Mouse (Mus musculus): ENCODE results near the gene Scg3.

- no peak for TF ChIP-seq CTCF (IDR thresholded peaks at IDR 0.05; ENCODE audit: borderline replicate concordance, extremely low read depth, insufficient read depth, insufficient read length)
- no peak for TF ChIP-seq POLR2A (IDR thresholded peaks at IDR 0.05; ENCODE audit: borderline replicate concordance, extremely low read depth, insufficient read depth, insufficient read length, poor library complexity, severe bottlenecking)
Measured at GRCm38 (mm10) chr9:75600166-75600934, 83.5 kb downstream of the Scg3 start.
